Mouse (Mus musculus) liver, embryonic 14.5 days (tissue): ENCODE results near the gene Prps1. TPM values are rescaled to one million over a fixed set of nuclear protein-coding genes. Genes with fewer than 3 reads are reported as not detected.

Source experiments
- ATAC-seq: fragments of 200-750 bp; cut with Nextera tagmentation; 2 replicates; pipeline ENCODE4 v1.8.0; 2017; ENCODE audit warnings: moderate number of reproducible peaks, mild to moderate bottlenecking, moderate library complexity; ENCODE audit not compliant: insufficient read depth
- DNase-seq, 3 experiments: peaks; one replicate each; pipeline ENCODE4 v3.0.0-alpha.2; 2012 to 2013; ENCODE audit warnings: low read depth in 3 of 3, low spot score in 3 of 3
- H3K27ac ChIP-seq: fragments of 300-500 bp; sonication (generic); 2 replicates; pipeline ENCODE4 v1.5.1; 2014; ENCODE audit warnings: moderate library complexity, mild to moderate bottlenecking, control low read depth, inconsistent platforms
- H3K27me3 ChIP-seq: fragments of 300-500 bp; sonication (generic); 2 replicates; pipeline ENCODE4 v1.6.1; 2014; ENCODE audit warnings: mild to moderate bottlenecking, low read length, moderate library complexity; ENCODE audit not compliant: control insufficient read depth, insufficient read depth
- H3K36me3 ChIP-seq: fragments of 300-500 bp; sonication (generic); replicated peaks from 2 replicates; pipeline ENCODE4 v1.6.1; 2014; ENCODE audit warnings: low read depth; ENCODE audit not compliant: control insufficient read depth, insufficient read depth
- H3K4me1 ChIP-seq, 2 experiments: fragments of 200-500 bp in 1 of 2; fragments of 300-500 bp in 1 of 2; sonication (generic) in 1 of 2; replicated peaks; 2 replicates each; pipeline ENCODE4 v1.6.1; 2012 to 2014; ENCODE audit warnings: antibody characterized with exemption in 1 of 2, inconsistent platforms in 1 of 2, low read length in 1 of 2; ENCODE audit not compliant: control insufficient read depth in 2 of 2, insufficient read depth in 2 of 2
- H3K4me2 ChIP-seq: fragments of 300-500 bp; sonication (generic); 2 replicates; pipeline ENCODE4 v1.6.1; 2014; ENCODE audit warnings: low read depth, mild to moderate bottlenecking, control low read depth, moderate library complexity
- H3K4me3 ChIP-seq, 2 experiments: fragments of 200-500 bp in 1 of 2; fragments of 300-500 bp in 1 of 2; sonication (generic) in 1 of 2; 2 replicates each; pipeline ENCODE4 v1.5.1; 2012 to 2014; ENCODE audit warnings: low read depth in 2 of 2, low read length in 2 of 2, mild to moderate bottlenecking in 2 of 2, control low read depth in 1 of 2, inconsistent platforms in 1 of 2, moderate library complexity in 1 of 2; ENCODE audit not compliant: insufficient read depth in 1 of 2
- H3K9ac ChIP-seq: fragments of 300-500 bp; sonication (generic); replicated peaks from 2 replicates; pipeline ENCODE4 v1.6.1; 2014; ENCODE audit warnings: mild to moderate bottlenecking, control low read depth, moderate library complexity
- H3K9me3 ChIP-seq: fragments of 300-500 bp; sonication (generic); 2 replicates; pipeline ENCODE4 v1.6.1; 2016; ENCODE audit warnings: low read length, mixed read lengths; ENCODE audit not compliant: control insufficient read depth
- CTCF ChIP-seq: IDR thresholded peaks from 2 replicates; pipeline ENCODE4 v1.5.1; 2016; ENCODE audit warnings: antibody characterized with exemption, low read depth, control low read depth
- EP300 ChIP-seq: IDR thresholded peaks from 2 replicates; pipeline ENCODE4 v1.6.1; 2016; ENCODE audit warnings: antibody characterized with exemption, low read depth
- WGBS: fragments of 180-500 bp; shearing (Covaris S2); extraction: QIAGEN DNeasy Blood & Tissue Kit; methylation state at CpG from one replicate; pipeline ENCODE4 v1.1.7; 2014; ENCODE audit not compliant: insufficient replicate concordance; 5-methylcytosine and 5-hydroxymethylcytosine counted together
- polyA plus RNA-seq, 2 experiments: library from polyadenylated mRNA; depleted of rRNA in 1 of 2; stranded (reverse) in 1 of 2; unstranded in 1 of 2; fragments of >200 nt; fragmentation: Nextera tagmentation in 1 of 2; extraction: Ambion mirVana in 1 of 2; gene quantifications; 2 replicates each; pipeline versions ENCODE4 v1.2.1 to v1.2.3; 2012 to 2014

Gene Prps1
- polyA plus RNA-seq (2012; rRNA removed), result 14.3 and 16.8 TPM in 2 replicates
- 35.5 and 41.9 TPM in 2 replicates for polyA plus RNA-seq (2014; fragmentation: Nextera tagmentation; extraction: Ambion mirVana)

- ATAC-seq (peak; percentile 92), DNase-seq (peak; percentile 80 to 83 (median 81))
- Histone ChIP-seq H3K9me3 (no peaks in the 10 kb centered on the region), H3K4me1 (peaks cover 0 to 2% of the 10 kb centered on the region in 2 experiments; a peak in 2 of 4 replicates), H3K9ac (peak within 1 kb of the TSS; percentile 76), H3K4me3 (peak within 1 kb of the TSS; percentile 69 to 79), H3K27ac (no peak within 1 kb of the TSS), H3K27me3 (no peaks in the 10 kb centered on the region), H3K4me2 (peak within 1 kb of the TSS; percentile 72), H3K36me3 (no peaks in the 10 kb centered on the region)
- WGBS, result 14% methylated on average over 26 of the region's 26 CpGs
- no peak for TF ChIP-seq EP300
- no peak for TF ChIP-seq CTCF
Observed at GRCm38 (mm10) chrX:140456279-140456731, at the start of gene Prps1. Prps1 (plus strand) TSS chrX:140456613.

- peak; percentile 28; the same call in 1 of the 2 replicates for ATAC-seq
- no peaks in the 10 kb centered on the region for H3K9me3 ChIP-seq
- peak in 1 of 3 experiments; percentile 2 for DNase-seq
- H3K27me3 ChIP-seq, result no peaks in the 10 kb centered on the region
- 40% methylated on average over 5 of the region's 5 CpGs for WGBS
- no peak overlapping the region for H3K4me2 ChIP-seq
- H3K4me1 ChIP-seq, result peaks cover 0 to 5% of the 10 kb centered on the region in 2 experiments; a peak in 1 of 4 replicates
- H3K9ac ChIP-seq, result no peak overlapping the region
- TF ChIP-seq EP300 (peak; percentile 36; the same call in 1 of the 2 replicates), CTCF (no peak)
- no peaks in the 10 kb centered on the region for H3K36me3 ChIP-seq
- no peak overlapping the region for H3K4me3 ChIP-seq
- no peak overlapping the region for H3K27ac ChIP-seq
Observed at GRCm38 (mm10) chrX:140407593-140407992, 48.8 kb upstream of the Prps1 start.

- WGBS, result 69% methylated on average over 4 of the region's 4 CpGs
- no peak overlapping the region for H3K9ac ChIP-seq
- ATAC-seq, result no peak
Observed at GRCm38 (mm10) chrX:140418467-140418866, 37.9 kb upstream of the Prps1 start.

GRCm38 (mm10) chrX:140427124-140427523 lies 29.3 kb upstream of the Prps1 start:
- 54% methylated on average over 4 of the region's 4 CpGs for WGBS

More at GRCm38 (mm10) chrX:140418467-140418866, 37.9 kb upstream of the Prps1 start:
- H3K27ac ChIP-seq, result no peak overlapping the region
- no peaks in the 10 kb centered on the region for H3K9me3 ChIP-seq
- H3K27me3 ChIP-seq, result no peaks in the 10 kb centered on the region
- no peaks in the 10 kb centered on the region for H3K4me1 ChIP-seq
- no peak for TF ChIP-seq CTCF
- DNase-seq, result no peak
- no peak overlapping the region for H3K4me3 ChIP-seq
- H3K4me2 ChIP-seq, result no peak overlapping the region
- no peaks in the 10 kb centered on the region for H3K36me3 ChIP-seq

GRCm38 (mm10) chrX:140428252-140428651 lies 28.2 kb upstream of the Prps1 start:
- WGBS, result 61% methylated on average over 7 of the region's 8 CpGs
- Histone ChIP-seq H3K4me2 (no peak overlapping the region), H3K9ac (no peak overlapping the region), H3K36me3 (no peaks in the 10 kb centered on the region), H3K4me1 (no peaks in the 10 kb centered on the region), H3K4me3 (no peak overlapping the region), H3K27ac (no peak overlapping the region), H3K9me3 (no peaks in the 10 kb centered on the region), H3K27me3 (no peaks in the 10 kb centered on the region)
- DNase-seq, result no peak
- TF ChIP-seq CTCF (peak; percentile 42; the same call in 1 of the 2 replicates), EP300 (no peak)
- ATAC-seq, result no peak

More at GRCm38 (mm10) chrX:140427124-140427523, 29.3 kb upstream of the Prps1 start:
- H3K27me3 ChIP-seq, result no peaks in the 10 kb centered on the region
- H3K9ac ChIP-seq, result no peak overlapping the region
- H3K4me3 ChIP-seq, result no peak overlapping the region
- no peak overlapping the region for H3K27ac ChIP-seq
- no peaks in the 10 kb centered on the region for H3K4me1 ChIP-seq
- ATAC-seq (no peak), DNase-seq (no peak)
- H3K36me3 ChIP-seq, result no peaks in the 10 kb centered on the region
- H3K4me2 ChIP-seq, result no peak overlapping the region
- H3K9me3 ChIP-seq, result no peaks in the 10 kb centered on the region
- TF ChIP-seq CTCF, result no peak
- TF ChIP-seq EP300, result no peak
